Mouse (Mus musculus) brain, embryonic 14.5 days (tissue): ENCODE measurements around the gene Tns3.

Experiments
- CTCF ChIP-seq: fragments of 200-500 bp; IDR thresholded peaks from 2 replicates; pipeline ENCODE4 v1.5.1; 2012; ENCODE audit warnings: inconsistent platforms, mild to moderate bottlenecking, moderate library complexity, borderline replicate concordance; ENCODE audit not compliant: insufficient read depth, insufficient read length; ENCODE audit errors: extremely low read depth
- POLR2A ChIP-seq: fragments of 200-500 bp; IDR thresholded peaks from 2 replicates; pipeline ENCODE4 v1.6.1; 2012; ENCODE audit warnings: mild to moderate bottlenecking, inconsistent platforms, borderline replicate concordance; ENCODE audit not compliant: poor library complexity, insufficient read depth, insufficient read length, severe bottlenecking; ENCODE audit errors: extremely low read depth

- TF ChIP-seq CTCF (no peak), POLR2A (no peak)
Observed at GRCm38 (mm10) chr11:8686061-8686460, 21.7 kb upstream of the Tns3 start.
